Mouse (Mus musculus) stomach, embryonic 15.5 days (tissue): Measurements from ENCODE around the gene A930002H24Rik. TPM values are rescaled to one million over a fixed set of nuclear protein-coding genes. Genes with fewer than 3 reads are reported as not detected.
A peak's percentile ranks its signal among the peaks of the same experiment; 100 is the strongest.
"Not testable (repeated sequence)": the region's sequence is repeated elsewhere in the genome, so short reads cannot be mapped to it uniquely, and the experiment has no call there.

Experiments used
- ATAC-seq: fragments of 200-750 bp; cut with Nextera tagmentation; 2 replicates; pipeline ENCODE4 v1.8.0; 2017; ENCODE audit warnings: low read depth, moderate number of reproducible peaks, moderate TSS enrichment; ENCODE audit not compliant: insufficient read depth, low FRiP score
- H3K27ac ChIP-seq: fragments of 300-500 bp; sonication (generic); 2 replicates; pipeline ENCODE4 v1.5.1; 2015; ENCODE audit warnings: mild to moderate bottlenecking, inconsistent platforms
- H3K27me3 ChIP-seq: fragments of 300-500 bp; sonication (generic); replicated peaks from 2 replicates; pipeline ENCODE4 v1.6.1; 2015; ENCODE audit warnings: inconsistent platforms
- H3K36me3 ChIP-seq: fragments of 300-500 bp; sonication (generic); 2 replicates; pipeline ENCODE4 v1.6.1; 2015; ENCODE audit warnings: inconsistent platforms
- H3K4me1 ChIP-seq: fragments of 300-500 bp; sonication (generic); 2 replicates; pipeline ENCODE4 v1.6.1; 2015; ENCODE audit warnings: inconsistent platforms
- H3K4me2 ChIP-seq: fragments of 300-500 bp; sonication (generic); 2 replicates; pipeline ENCODE4 v1.6.1; 2015; ENCODE audit warnings: mild to moderate bottlenecking, inconsistent platforms
- H3K4me3 ChIP-seq: fragments of 300-500 bp; sonication (generic); replicated peaks from 2 replicates; pipeline ENCODE4 v1.5.1; 2015; ENCODE audit warnings: inconsistent platforms
- H3K9ac ChIP-seq: fragments of 300-500 bp; sonication (generic); 2 replicates; pipeline ENCODE4 v1.6.1; 2015; ENCODE audit warnings: inconsistent platforms
- H3K9me3 ChIP-seq: fragments of 300-500 bp; sonication (generic); 2 replicates; pipeline ENCODE4 v1.6.1; 2016; ENCODE audit warnings: inconsistent platforms
- WGBS: fragments of 180-500 bp; shearing (Covaris S2); methylation state at CpG from one replicate; pipeline ENCODE4 v1.1.7; 2015; 5-methylcytosine and 5-hydroxymethylcytosine counted together
- polyA plus RNA-seq: library from polyadenylated mRNA; unstranded; fragments of >200 nt; fragmentation: Nextera tagmentation; extraction: Ambion mirVana; gene quantifications from 2 replicates; pipeline ENCODE4 v1.2.1, GENCODE M21; 2015

Gene A930002H24Rik
- polyA plus RNA-seq, 1 experiment from 2014 or later: 2.2 TPM

DNA sequence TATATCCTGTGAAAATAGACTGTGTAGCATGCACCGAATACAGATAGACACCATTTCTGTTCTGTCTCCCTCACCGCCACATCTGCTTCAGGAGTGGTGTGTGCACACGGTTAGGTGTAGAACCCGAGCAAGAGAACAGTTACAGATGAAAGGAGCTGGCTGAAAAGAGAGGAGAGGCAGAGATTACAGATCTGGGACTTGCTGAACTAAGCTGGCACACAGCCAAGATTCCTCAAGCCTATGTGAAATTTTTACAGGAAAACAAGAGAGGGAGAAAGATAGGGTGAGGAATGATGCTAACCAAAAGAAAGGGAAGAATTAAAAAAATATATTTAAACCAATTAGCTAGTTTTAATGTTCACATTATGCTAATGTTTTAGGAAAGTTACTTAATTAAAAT lies 2.6 kb downstream of the A930002H24Rik start:
- no peaks in the 10 kb centered on the region for H3K4me1 ChIP-seq

DNA sequence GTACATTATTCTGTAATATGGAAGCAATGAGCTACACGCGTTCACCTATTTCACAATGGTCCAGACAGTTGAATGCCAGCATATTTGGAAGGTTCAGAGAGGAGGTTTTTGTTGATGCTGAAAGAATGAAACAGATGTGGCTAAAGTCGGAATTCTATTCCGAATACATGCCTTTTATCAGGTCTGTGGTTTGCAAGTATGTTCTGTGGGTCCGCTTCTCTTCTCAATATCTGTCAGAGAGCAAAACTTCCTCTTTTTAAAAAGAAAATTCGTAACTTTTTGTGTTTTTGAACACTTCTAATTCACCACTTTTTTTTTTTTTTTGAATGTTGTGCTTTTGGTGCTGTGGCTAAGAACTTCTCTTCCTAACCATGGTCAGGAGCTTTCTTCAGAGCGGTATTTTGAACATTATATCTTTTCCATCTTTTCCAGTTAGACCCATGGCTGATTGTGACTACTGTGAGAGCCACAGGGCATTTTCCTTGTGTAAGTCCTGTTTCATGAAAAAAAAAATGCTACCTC lies 6.5 kb downstream of the A930002H24Rik start:
- no peaks in the 10 kb centered on the region for H3K36me3 ChIP-seq
- no peak overlapping the region for H3K4me2 ChIP-seq
- no peaks in the 10 kb centered on the region for H3K27me3 ChIP-seq
- H3K4me1 ChIP-seq: no peaks in the 10 kb centered on the region
- no peaks in the 10 kb centered on the region for H3K9me3 ChIP-seq
- 89% methylated on average over 7 of the region's 7 CpGs for WGBS
- H3K9ac ChIP-seq: no peak overlapping the region
- no peak overlapping the region for H3K4me3 ChIP-seq
- H3K27ac ChIP-seq: no peak overlapping the region
- ATAC-seq: no peak

More for the DNA sequence above, 2.6 kb downstream of the A930002H24Rik start:
- Histone ChIP-seq H3K9ac (no peak overlapping the region), H3K4me3 (no peak overlapping the region), H3K36me3 (no peaks in the 10 kb centered on the region), H3K9me3 (no peaks in the 10 kb centered on the region), H3K4me2 (no peak overlapping the region), H3K27ac (no peak overlapping the region), H3K27me3 (no peaks in the 10 kb centered on the region)
- WGBS: 46% methylated on average over 4 of the region's 4 CpGs
- no peak for ATAC-seq

DNA sequence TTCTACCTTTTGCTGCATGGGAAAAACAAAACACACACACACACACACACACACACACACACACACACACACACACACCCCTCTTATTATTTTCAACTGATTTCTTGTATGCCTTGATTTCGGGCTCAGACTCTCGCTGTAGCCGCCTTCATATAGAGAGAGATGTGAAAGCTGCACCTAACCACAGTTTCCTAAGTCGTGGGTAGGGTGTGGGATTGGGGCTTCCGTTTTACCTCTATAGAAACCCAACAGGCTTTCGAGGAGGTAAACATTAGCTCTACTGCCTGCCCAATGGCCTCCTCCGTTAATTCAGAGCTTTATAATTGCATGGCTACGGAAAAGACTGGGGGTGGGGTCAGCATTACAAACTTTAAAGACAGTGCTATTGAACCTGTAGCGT lies 13.6 kb downstream of the A930002H24Rik start:
- no peaks in the 10 kb centered on the region for H3K36me3 ChIP-seq
- peak overlapping the region; percentile 68; the same call in 1 of the 2 replicates for H3K4me2 ChIP-seq
- no peak overlapping the region for H3K27ac ChIP-seq
- H3K4me1 ChIP-seq: no peaks in the 10 kb centered on the region
- peak overlapping the region; percentile 71; the same call in 1 of the 2 replicates for H3K4me3 ChIP-seq
- no peaks in the 10 kb centered on the region for H3K27me3 ChIP-seq
- H3K9ac ChIP-seq: no peak overlapping the region
- WGBS: 77% methylated on average over 9 of the region's 9 CpGs
- no peaks in the 10 kb centered on the region for H3K9me3 ChIP-seq
- no peak for ATAC-seq

DNA sequence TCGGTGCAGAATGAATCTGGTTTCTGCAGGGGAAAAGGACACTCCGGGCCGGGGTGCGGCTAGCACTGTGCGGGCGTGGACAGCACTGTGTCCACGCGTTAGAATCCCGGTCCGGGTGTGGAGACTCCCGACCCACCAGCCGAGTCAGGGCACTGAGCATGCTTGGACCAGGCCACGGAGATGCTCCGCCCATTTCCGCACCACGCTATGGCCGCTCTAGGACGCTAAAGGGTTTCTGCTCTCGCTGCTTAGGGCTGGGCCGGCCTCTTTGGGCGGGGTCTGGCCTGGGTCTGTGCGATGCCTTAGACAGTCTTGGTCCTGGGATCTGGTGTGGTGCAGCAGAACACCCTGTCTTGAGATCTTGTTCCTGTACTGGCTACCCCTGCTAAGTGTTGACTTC lies 14.0 kb downstream of the A930002H24Rik start:
- Histone ChIP-seq H3K27me3 (no peaks in the 10 kb centered on the region), H3K9me3 (no peaks in the 10 kb centered on the region), H3K4me2 (peak overlapping the region; percentile 68), H3K4me1 (no peaks in the 10 kb centered on the region), H3K27ac (peak overlapping the region; percentile 77), H3K9ac (peak overlapping the region; percentile 71), H3K4me3 (peak overlapping the region; percentile 71), H3K36me3 (no peaks in the 10 kb centered on the region)
- WGBS: under 1% methylated on average over 22 of the region's 22 CpGs
- ATAC-seq: peak; percentile 99

DNA sequence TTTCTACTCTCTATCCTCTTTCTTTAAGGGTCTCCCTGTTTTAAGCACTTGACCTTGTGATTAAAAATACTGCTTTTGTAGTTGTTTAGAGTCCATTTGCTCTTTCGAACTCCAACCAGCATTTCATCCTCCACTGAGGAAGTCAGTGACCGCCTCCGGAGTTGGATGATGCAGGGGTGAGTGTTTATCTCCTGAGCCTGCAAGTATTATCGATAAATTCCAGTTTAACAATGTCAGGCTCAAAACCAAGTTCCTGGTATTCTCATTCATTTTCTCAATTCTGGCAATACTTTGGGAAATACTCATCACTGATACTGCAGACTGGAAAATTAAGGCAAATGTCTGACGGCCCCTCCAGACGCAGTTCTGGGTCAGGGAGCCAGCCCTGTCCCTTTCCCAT lies 14.4 kb downstream of the A930002H24Rik start:
- peak overlapping the region; percentile 71 for H3K4me3 ChIP-seq
- no peaks in the 10 kb centered on the region for H3K36me3 ChIP-seq
- no peaks in the 10 kb centered on the region for H3K27me3 ChIP-seq
- no peaks in the 10 kb centered on the region for H3K9me3 ChIP-seq
- H3K9ac ChIP-seq: peak overlapping the region; percentile 71
- 5% methylated on average over 6 of the region's 6 CpGs for WGBS
- H3K4me2 ChIP-seq: peak overlapping the region; percentile 68
- H3K27ac ChIP-seq: peak overlapping the region; percentile 77
- ATAC-seq: no peak
- H3K4me1 ChIP-seq: no peaks in the 10 kb centered on the region

DNA sequence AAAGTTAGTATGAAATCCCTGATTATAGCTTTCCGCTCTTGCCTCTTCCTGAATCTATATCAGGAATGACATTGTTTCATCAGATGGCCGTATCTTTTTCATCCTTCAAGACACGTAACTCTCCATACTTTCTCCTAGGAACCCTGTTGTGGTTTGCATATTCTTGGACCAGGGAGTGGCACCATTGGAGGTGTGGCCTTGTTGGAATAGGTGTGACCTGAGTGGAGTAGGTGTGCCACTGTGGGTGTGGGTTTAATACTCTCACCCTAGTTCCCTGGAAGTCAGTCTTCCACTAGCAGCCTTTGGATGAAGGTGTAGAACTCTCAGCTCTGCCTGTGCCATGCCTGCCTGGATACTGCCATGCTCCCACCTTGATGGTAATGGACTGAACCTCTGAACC lies 17.8 kb downstream of the A930002H24Rik start:
- H3K9ac ChIP-seq, H3K27ac ChIP-seq, H3K27me3 ChIP-seq, ATAC-seq, H3K4me2 ChIP-seq, H3K4me3 ChIP-seq, H3K36me3 ChIP-seq, H3K9me3 ChIP-seq, H3K4me1 ChIP-seq: not testable (repeated sequence)
- WGBS: 97% methylated on average over 3 of the region's 3 CpGs

DNA sequence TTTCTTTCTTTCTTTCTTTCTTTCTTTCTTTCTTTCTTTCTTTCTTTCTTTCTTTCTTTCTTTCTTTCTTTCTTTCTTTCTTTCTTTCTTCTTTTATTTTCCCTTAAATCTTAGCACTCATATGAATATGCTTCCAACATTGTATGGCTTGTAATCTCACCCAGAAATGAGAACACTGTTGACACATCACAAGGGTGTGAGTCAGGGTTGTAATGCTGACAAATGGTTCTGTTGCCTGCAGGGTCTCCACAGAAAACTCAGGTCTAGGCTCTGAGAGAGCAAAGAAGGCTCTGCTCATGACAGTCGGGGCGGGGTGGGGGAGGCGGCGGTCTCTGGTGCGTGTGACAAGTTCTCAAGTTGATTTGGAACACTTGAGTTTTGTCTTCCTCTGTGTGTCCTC lies 18.7 kb downstream of the A930002H24Rik start:
- no peaks in the 10 kb centered on the region for H3K36me3 ChIP-seq
- H3K9ac ChIP-seq: no peak overlapping the region
- ATAC-seq: no peak
- no peak overlapping the region for H3K27ac ChIP-seq
- no peak overlapping the region for H3K4me3 ChIP-seq
- no peak overlapping the region for H3K4me2 ChIP-seq
- WGBS: 67% methylated on average over 5 of the region's 5 CpGs
- no peaks in the 10 kb centered on the region for H3K9me3 ChIP-seq
- H3K27me3 ChIP-seq: no peaks in the 10 kb centered on the region
- no peaks in the 10 kb centered on the region for H3K4me1 ChIP-seq

DNA sequence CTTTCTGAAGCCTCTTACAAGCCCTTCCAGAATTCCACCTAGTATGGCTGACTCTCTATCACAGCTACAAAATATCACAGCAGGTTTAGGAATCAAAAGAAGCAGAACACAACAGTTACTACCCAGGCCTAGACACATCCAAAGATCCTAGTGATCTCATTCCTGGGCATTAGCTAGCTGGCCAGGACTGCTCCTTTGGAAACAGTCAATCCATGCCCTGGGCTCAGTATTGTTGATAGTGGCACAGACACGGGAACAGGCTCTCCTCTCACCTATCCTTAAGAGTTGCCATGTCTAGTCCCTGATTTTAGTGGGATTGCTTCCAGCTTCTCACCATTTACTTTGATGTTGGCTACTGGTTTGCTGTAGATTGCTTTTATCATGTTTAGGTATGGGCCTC lies 21.4 kb downstream of the A930002H24Rik start:
- H3K9me3 ChIP-seq: no peaks in the 10 kb centered on the region
- H3K36me3 ChIP-seq: no peaks in the 10 kb centered on the region
- WGBS: 75% methylated on average over 1 of the region's 1 CpGs
- no peak overlapping the region for H3K9ac ChIP-seq
- H3K27me3 ChIP-seq: no peaks in the 10 kb centered on the region
- H3K27ac ChIP-seq: no peak overlapping the region
- no peaks in the 10 kb centered on the region for H3K4me1 ChIP-seq
- no peak for ATAC-seq
- H3K4me2 ChIP-seq: no peak overlapping the region
- H3K4me3 ChIP-seq: no peak overlapping the region

DNA sequence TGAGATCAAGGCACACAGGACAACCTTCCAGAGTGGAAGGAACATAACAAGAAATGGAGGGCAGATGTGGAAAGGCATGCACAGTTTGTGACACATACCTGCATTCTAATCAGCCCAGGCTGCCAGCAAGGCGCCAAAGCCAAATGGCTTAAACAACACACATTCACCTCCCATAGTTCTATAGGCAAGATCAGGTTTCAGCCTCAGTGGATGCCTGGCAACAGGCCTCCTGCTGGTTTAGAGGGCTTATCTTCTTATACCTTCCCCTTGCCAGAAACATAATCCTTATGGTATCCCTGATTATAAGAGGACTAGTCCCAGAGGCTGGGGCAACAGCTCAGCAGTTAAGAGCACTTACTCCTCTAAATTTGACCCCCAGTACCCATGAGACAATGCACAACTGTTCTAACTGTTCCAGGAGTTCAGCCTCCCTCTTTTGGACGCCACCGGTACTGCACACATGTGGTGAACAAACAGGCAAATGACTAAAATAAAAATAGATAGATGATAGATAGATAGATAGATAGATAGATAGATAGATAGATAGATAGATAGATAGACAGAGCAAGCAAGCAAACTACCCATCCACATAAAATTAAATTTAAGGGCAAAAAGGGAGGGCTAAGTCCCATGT lies 23.8 kb downstream of the A930002H24Rik start:
- no peaks in the 10 kb centered on the region for H3K9me3 ChIP-seq
- H3K4me2 ChIP-seq: no peak overlapping the region
- no peaks in the 10 kb centered on the region for H3K36me3 ChIP-seq
- no peaks in the 10 kb centered on the region for H3K27me3 ChIP-seq
- H3K27ac ChIP-seq: no peak overlapping the region
- H3K4me3 ChIP-seq: no peak overlapping the region
- no peak for ATAC-seq
- H3K4me1 ChIP-seq: no peaks in the 10 kb centered on the region
- WGBS: 92% methylated on average over 3 of the region's 3 CpGs
- H3K9ac ChIP-seq: no peak overlapping the region

DNA sequence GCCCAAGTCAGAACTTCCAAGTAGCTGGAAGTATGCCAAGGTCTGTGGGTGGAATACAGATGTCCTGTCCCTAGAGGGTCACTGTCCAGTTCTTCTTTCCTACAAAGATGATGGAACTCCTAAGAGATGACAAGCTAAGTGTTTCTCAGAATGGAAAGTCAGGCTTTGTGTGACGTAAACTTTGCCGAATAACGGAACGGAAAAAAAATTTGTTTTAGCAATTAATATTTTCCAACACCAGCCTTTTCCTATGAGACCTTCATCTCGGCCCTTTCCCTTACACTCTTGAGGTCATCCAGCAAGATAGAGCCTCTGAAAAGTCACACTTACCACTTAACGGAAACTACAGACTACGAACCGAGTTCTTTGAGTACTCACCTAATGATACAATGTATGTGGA lies 25.4 kb downstream of the A930002H24Rik start:
- WGBS: 82% methylated on average over 8 of the region's 8 CpGs
- H3K9me3 ChIP-seq: no peaks in the 10 kb centered on the region
- no peaks in the 10 kb centered on the region for H3K36me3 ChIP-seq
- H3K27ac ChIP-seq: no peak overlapping the region
- no peak for ATAC-seq
- H3K4me3 ChIP-seq: no peak overlapping the region
- no peak overlapping the region for H3K9ac ChIP-seq
- no peaks in the 10 kb centered on the region for H3K27me3 ChIP-seq
- H3K4me2 ChIP-seq: no peak overlapping the region
- no peaks in the 10 kb centered on the region for H3K4me1 ChIP-seq

DNA sequence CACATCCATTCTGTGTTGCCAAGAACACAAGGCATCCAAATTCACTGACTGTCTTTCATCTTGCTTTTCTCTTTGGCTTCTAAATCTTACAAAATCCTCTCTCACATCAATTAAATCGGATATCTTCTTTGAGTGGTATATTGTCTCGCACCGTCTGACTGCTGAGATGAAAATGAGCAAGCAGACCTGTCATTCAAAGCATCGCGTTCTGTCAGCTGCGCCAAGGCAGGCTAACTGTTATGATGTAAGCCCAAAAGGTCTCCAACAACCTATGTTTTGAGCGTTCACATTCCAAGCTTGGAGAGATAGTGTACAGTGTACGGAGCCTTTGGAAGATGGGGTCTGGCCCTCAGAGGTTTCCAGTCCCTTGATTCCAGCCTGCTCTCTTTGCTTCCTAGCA lies 26.9 kb downstream of the A930002H24Rik start:
- H3K4me1 ChIP-seq: no peaks in the 10 kb centered on the region
- H3K4me2 ChIP-seq: no peak overlapping the region
- no peak overlapping the region for H3K4me3 ChIP-seq
- H3K9me3 ChIP-seq: no peaks in the 10 kb centered on the region
- no peaks in the 10 kb centered on the region for H3K36me3 ChIP-seq
- 80% methylated on average over 8 of the region's 8 CpGs for WGBS
- no peaks in the 10 kb centered on the region for H3K27me3 ChIP-seq
- no peak for ATAC-seq
- no peak overlapping the region for H3K9ac ChIP-seq
- no peak overlapping the region for H3K27ac ChIP-seq

DNA sequence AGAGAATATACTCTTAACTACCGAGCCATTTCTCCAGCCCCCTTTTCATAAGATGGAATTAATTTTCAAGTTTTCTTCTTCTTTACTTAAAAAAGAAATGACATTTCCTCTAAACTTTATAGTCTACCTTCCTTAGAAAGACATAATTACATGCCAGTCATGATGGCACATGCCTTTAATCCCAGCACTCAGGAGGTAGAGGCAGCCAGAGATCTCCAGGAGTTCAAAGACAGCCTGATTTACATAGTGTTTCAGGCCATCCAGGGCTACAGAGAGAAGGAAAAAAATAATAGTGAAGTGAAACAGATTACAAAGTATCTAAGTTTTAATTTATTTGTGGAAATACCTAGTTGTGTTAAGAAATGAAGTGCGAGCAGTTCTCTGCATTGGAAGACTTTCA lies 27.4 kb downstream of the A930002H24Rik start:
- no peak overlapping the region for H3K4me2 ChIP-seq
- no peaks in the 10 kb centered on the region for H3K9me3 ChIP-seq
- no peaks in the 10 kb centered on the region for H3K36me3 ChIP-seq
- H3K4me1 ChIP-seq: no peaks in the 10 kb centered on the region
- no peaks in the 10 kb centered on the region for H3K27me3 ChIP-seq
- 86% methylated on average over 2 of the region's 2 CpGs for WGBS
- H3K27ac ChIP-seq: no peak overlapping the region
- H3K9ac ChIP-seq: no peak overlapping the region
- ATAC-seq: no peak
- H3K4me3 ChIP-seq: no peak overlapping the region

DNA sequence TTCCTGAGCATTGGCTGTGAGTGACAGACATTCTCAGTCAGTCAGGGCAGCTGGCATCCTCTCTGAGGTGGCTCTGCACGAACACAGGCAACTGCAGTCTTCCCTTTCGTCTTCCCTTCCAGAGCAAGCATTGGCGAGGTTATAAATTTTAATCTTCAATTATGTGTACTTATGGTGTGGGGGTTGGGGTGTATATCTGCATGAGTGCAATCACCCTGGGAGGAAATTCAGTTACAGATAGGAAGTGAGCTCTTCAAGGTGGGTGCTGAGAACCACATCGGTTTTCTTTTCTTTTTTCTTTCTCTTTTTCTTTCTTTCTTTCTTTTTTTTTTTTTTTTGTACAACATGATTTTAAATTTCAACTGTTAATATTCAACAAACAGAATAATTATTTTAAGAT lies 32.0 kb downstream of the A930002H24Rik start:
- H3K4me2 ChIP-seq: no peak overlapping the region
- H3K9me3 ChIP-seq: no peaks in the 10 kb centered on the region
- no peak for ATAC-seq
- no peaks in the 10 kb centered on the region for H3K36me3 ChIP-seq
- WGBS: 78% methylated on average over 4 of the region's 4 CpGs
- no peak overlapping the region for H3K27ac ChIP-seq
- H3K4me1 ChIP-seq: no peaks in the 10 kb centered on the region
- H3K4me3 ChIP-seq: no peak overlapping the region
- H3K27me3 ChIP-seq: no peaks in the 10 kb centered on the region
- no peak overlapping the region for H3K9ac ChIP-seq
